Mouse (Mus musculus): ENCODE results near the gene Cyp2s1.
A peak's percentile ranks its signal among the peaks of the same experiment; 100 is the strongest.

Cyp2s1 gene

GRCm38 (mm10) chr7:25816241-25816919, at the start of gene Cyp2s1:
TSS of gene Cyp2s1 (minus strand) at chr7:25816913.
- peak; percentile 45 for DNase-seq

- DNase-seq = no peak
Measured at GRCm38 (mm10) chr7:25864861-25865260, 48.1 kb upstream of the Cyp2s1 start.

GRCm38 (mm10) chr7:25863756-25864155, 47.0 kb upstream of the Cyp2s1 start:
- DNase-seq = no peak

- DNase-seq = no peak
Measured at GRCm38 (mm10) chr7:25862365-25862764, 45.7 kb upstream of the Cyp2s1 start.

- DNase-seq = peak; percentile 25
Measured at GRCm38 (mm10) chr7:25859962-25860870, 43.5 kb upstream of the Cyp2s1 start.

- peak; percentile 83 for DNase-seq
Measured at GRCm38 (mm10) chr7:25855082-25855481, 38.4 kb upstream of the Cyp2s1 start.

- DNase-seq = no peak
Measured at GRCm38 (mm10) chr7:25848444-25848812, 31.7 kb upstream of the Cyp2s1 start.

GRCm38 (mm10) chr7:25847722-25848443, 31.2 kb upstream of the Cyp2s1 start:
- DNase-seq = peak; percentile 94

GRCm38 (mm10) chr7:25844885-25845284, 28.2 kb upstream of the Cyp2s1 start:
- DNase-seq = peak; percentile 39

GRCm38 (mm10) chr7:25844423-25844822, 27.7 kb upstream of the Cyp2s1 start:
- DNase-seq = no peak

- DNase-seq = peak; percentile 28
Measured at GRCm38 (mm10) chr7:25843492-25843891, 26.8 kb upstream of the Cyp2s1 start.

- no peak for DNase-seq
Measured at GRCm38 (mm10) chr7:25840908-25841307, 24.2 kb upstream of the Cyp2s1 start.

GRCm38 (mm10) chr7:25835188-25835891, 18.6 kb upstream of the Cyp2s1 start:
- peak; percentile 65 for DNase-seq

GRCm38 (mm10) chr7:25831557-25832530, 15.1 kb upstream of the Cyp2s1 start:
- no peak for DNase-seq

GRCm38 (mm10) chr7:25830251-25830650, 13.5 kb upstream of the Cyp2s1 start:
- no peak for DNase-seq

- peak; percentile 69 for DNase-seq
Measured at GRCm38 (mm10) chr7:25827199-25827598, 10.5 kb upstream of the Cyp2s1 start.

GRCm38 (mm10) chr7:25826029-25826428, 9.3 kb upstream of the Cyp2s1 start:
- no peak for DNase-seq

- DNase-seq = no peak
Measured at GRCm38 (mm10) chr7:25825043-25825442, 8.3 kb upstream of the Cyp2s1 start.

- no peak for DNase-seq
Measured at GRCm38 (mm10) chr7:25815571-25815970, 1.1 kb downstream of the Cyp2s1 start.

GRCm38 (mm10) chr7:25814711-25815110, 2.0 kb downstream of the Cyp2s1 start:
- no peak for DNase-seq

- no peak for DNase-seq
Measured at GRCm38 (mm10) chr7:25812195-25812594, 4.5 kb downstream of the Cyp2s1 start.
